Mouse (Mus musculus) bone marrow, adult 2 months (tissue): ENCODE measurements around the gene Dse.

Experiments used
- CTCF ChIP-seq: fragments of 200-500 bp; IDR thresholded peaks from 2 replicates; pipeline ENCODE4 v1.5.1; 2011; ENCODE audit warnings: low read length, control low read depth; ENCODE audit not compliant: control insufficient read depth, insufficient read depth
- POLR2A ChIP-seq: fragments of 200-500 bp; IDR thresholded peaks from 2 replicates; pipeline ENCODE4 v1.6.1; 2011; ENCODE audit warnings: low read depth, mild to moderate bottlenecking, control low read depth, low read length, borderline replicate concordance; ENCODE audit not compliant: control insufficient read depth

DNA sequence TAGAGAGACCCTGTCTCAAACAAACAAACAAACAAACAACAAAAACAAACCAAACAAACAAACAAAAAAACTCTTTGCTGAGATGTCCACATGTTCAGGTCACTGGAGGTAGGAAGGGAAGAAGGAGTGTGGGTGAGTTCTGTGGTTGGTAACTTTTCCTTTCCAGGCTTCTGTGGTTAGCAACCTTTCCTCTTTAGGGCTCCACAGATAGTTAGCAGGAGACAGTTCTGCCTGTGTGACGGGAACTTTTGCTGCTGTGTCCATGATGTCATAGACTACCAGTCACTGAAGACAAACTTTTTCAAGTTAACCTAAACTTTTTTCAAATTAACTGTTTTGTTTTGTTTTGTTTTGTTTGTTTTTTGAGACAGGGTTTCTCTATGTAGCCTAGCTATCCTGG is 8.2 kb upstream of the Dse start:
- TF ChIP-seq CTCF = no peak
- no peak for TF ChIP-seq POLR2A
